Mouse (Mus musculus) hindbrain, embryonic 14.5 days (tissue): ENCODE results near the gene Pten. TPM values are rescaled to one million over a fixed set of nuclear protein-coding genes. Genes with fewer than 3 reads are reported as not detected.
"Not testable (repeated sequence)": the region's sequence is repeated elsewhere in the genome, so short reads cannot be mapped to it uniquely, and the experiment has no call there.

Source experiments
- ATAC-seq: fragments of 200-750 bp; cut with Nextera tagmentation; 2 replicates; pipeline ENCODE4 v1.8.0; 2017; ENCODE audit warnings: moderate number of reproducible peaks, mild to moderate bottlenecking, moderate TSS enrichment, moderate library complexity; ENCODE audit not compliant: low FRiP score
- DNase-seq: peaks from one replicate; pipeline ENCODE4 v3.0.0-alpha.2; 2015; ENCODE audit warnings: low spot score
- H3K27ac ChIP-seq: fragments of 300-500 bp; sonication (generic); 2 replicates; pipeline ENCODE4 v1.5.1; 2014; ENCODE audit warnings: mild to moderate bottlenecking, moderate library complexity
- H3K27me3 ChIP-seq: fragments of 300-500 bp; sonication (generic); 2 replicates; pipeline ENCODE4 v1.6.1; 2014; ENCODE audit warnings: mild to moderate bottlenecking, low read length, mixed read lengths; ENCODE audit not compliant: control insufficient read depth, insufficient read depth
- H3K36me3 ChIP-seq: fragments of 300-500 bp; sonication (generic); replicated peaks from 2 replicates; pipeline ENCODE4 v1.6.1; 2014; ENCODE audit not compliant: control insufficient read depth, insufficient read depth
- H3K4me1 ChIP-seq: fragments of 300-500 bp; sonication (generic); replicated peaks from 2 replicates; pipeline ENCODE4 v1.6.1; 2014; ENCODE audit warnings: antibody characterized with exemption, low read length, mixed read lengths; ENCODE audit not compliant: control insufficient read depth, insufficient read depth
- H3K4me2 ChIP-seq: fragments of 300-500 bp; sonication (generic); replicated peaks from 2 replicates; pipeline ENCODE4 v1.6.1; 2014; ENCODE audit warnings: mild to moderate bottlenecking, moderate library complexity
- H3K4me3 ChIP-seq: fragments of 300-500 bp; sonication (generic); replicated peaks from 2 replicates; pipeline ENCODE4 v1.5.1; 2014; ENCODE audit warnings: mild to moderate bottlenecking, low read length
- H3K9ac ChIP-seq: fragments of 300-500 bp; sonication (generic); 2 replicates; pipeline ENCODE4 v1.6.1; 2014
- H3K9me3 ChIP-seq: fragments of 300-500 bp; sonication (generic); 2 replicates; pipeline ENCODE4 v1.6.1; 2016; ENCODE audit warnings: low read length; ENCODE audit not compliant: control insufficient read depth
- WGBS: fragments of 180-500 bp; shearing (Covaris S2); extraction: QIAGEN DNeasy Blood & Tissue Kit; methylation state at CpG from one replicate; pipeline ENCODE4 v1.1.7; 2014; 5-methylcytosine and 5-hydroxymethylcytosine counted together
- polyA plus RNA-seq: library from polyadenylated mRNA; unstranded; fragments of >200 nt; fragmentation: Nextera tagmentation; extraction: Ambion mirVana; gene quantifications from 2 replicates; pipeline ENCODE4 v1.2.1, GENCODE M21; 2014

Gene Pten
- polyA plus RNA-seq, 1 experiment from 2014 or later = 22.8 TPM

DNA sequence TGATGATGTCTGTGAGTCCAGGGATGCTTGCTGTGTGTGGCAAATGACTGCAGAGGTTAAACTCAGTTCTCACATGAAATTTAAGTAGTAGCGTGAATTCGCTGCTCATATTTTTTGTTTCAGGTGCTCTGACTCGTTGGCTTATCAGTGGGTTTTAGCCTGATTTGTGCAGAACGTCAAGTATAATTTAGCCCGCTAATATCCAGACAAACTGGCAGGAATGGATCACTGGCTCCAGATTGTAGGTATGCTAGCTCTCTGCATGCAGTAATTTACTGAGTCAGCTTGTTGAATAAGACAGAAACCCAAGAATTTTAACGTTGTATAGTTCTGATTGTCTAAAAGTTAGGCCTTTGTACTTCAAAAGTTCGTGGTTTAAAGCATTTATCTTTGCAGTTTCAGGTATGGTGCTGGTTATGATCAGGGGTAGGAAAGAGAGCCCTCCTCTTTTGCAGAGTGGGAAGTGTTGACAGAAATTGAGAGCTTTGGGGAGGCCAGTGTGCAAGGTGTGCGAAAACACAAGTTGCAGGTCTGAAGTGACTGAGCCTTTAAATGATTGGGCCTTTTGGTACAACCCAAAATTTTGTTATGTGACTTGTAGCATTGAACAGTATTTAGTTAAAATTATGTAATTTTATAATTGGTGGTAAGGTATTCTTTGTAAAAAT lies 2.2 kb downstream of the Pten start:
- no peak overlapping the region for H3K27ac ChIP-seq
- peaks cover 41% of the 10 kb centered on the region for H3K4me1 ChIP-seq
- ATAC-seq (no peak), DNase-seq (no peak)
- peak overlapping the region; percentile 97 for H3K9ac ChIP-seq
- no peaks in the 10 kb centered on the region for H3K36me3 ChIP-seq
- H3K4me2 ChIP-seq = peak overlapping the region; percentile 99
- H3K4me3 ChIP-seq = peak overlapping the region; percentile 92
- no peaks in the 10 kb centered on the region for H3K9me3 ChIP-seq
- WGBS = 2% methylated on average over 8 of the region's 8 CpGs
- H3K27me3 ChIP-seq = no peaks in the 10 kb centered on the region

DNA sequence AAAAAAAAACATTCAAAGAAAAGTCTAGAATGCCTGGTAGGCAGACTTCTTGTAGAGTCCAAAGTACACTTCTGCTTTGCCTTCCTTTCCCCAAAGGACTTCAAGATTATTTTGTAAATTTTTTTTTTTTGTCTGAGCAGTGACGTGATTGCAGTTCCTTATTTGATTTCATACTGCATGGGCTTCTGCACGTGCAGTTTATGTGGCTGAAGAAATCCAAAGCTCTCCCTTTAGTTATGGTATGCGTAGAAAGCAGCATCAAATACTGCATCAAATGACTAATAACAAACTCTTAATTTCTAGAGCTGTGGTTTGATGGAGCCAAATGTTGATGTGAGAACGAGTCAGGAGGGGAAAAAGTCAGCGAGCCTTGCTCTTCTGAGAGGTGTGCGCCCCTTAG lies 3.2 kb downstream of the Pten start:
- peaks cover 38% of the 10 kb centered on the region for H3K4me1 ChIP-seq
- peak overlapping the region; percentile 56 for H3K9ac ChIP-seq
- no peak overlapping the region for H3K27ac ChIP-seq
- peak overlapping the region; percentile 92 for H3K4me3 ChIP-seq
- H3K36me3 ChIP-seq = no peaks in the 10 kb centered on the region
- no peak for ATAC-seq
- H3K9me3 ChIP-seq = no peaks in the 10 kb centered on the region
- H3K4me2 ChIP-seq = peak overlapping the region; percentile 99
- no peaks in the 10 kb centered on the region for H3K27me3 ChIP-seq
- 25% methylated on average over 6 of the region's 6 CpGs for WGBS
- DNase-seq = no peak

DNA sequence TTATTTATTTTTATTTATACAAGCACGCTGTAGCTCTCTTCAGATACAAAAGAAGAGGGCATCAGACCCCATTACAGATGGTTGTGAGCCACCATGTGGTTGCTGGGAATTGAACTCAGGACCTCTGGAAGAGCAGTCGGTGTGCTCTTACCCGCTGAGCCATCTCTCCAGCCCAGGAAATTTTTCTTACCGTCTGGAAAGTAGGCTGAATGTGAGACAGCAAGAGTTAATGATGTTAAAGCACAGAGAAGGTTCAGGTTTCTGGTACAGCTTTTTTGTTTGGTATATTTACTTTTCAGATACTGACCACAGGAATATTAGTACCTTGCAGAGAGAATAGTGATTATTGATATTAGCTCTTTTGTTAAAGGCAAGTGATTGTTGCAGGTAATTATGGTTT lies 3.9 kb downstream of the Pten start:
- H3K4me1 ChIP-seq = peaks cover 42% of the 10 kb centered on the region
- 51% methylated on average over 4 of the region's 4 CpGs for WGBS
- H3K4me2 ChIP-seq = peak overlapping the region; percentile 99

DNA sequence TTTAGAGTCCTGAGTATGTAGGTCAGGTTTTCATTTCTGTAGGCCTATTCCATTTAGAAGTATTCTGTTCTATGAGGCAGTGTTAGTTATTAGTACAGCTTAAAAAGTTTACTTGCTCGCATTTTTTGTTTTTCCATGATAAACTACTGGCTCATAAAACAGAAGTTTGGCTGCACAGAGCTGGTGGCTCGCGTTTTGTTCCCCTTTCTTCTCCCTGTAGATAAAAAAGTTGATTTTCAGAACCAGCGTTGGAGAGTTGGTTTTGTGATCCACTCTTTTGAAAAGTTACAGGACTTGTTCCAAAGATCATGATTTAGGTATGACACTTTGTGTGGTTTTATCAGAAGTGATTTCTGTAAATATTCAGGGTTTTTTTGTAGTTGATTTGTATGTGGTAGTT lies 5.2 kb downstream of the Pten start:
- H3K4me3 ChIP-seq = no peak overlapping the region

More for the DNA sequence above, 3.9 kb downstream of the Pten start:
- no peak for ATAC-seq
- Histone ChIP-seq H3K9me3 (no peaks in the 10 kb centered on the region), H3K9ac (no peak overlapping the region), H3K27ac (no peak overlapping the region), H3K27me3 (no peaks in the 10 kb centered on the region), H3K36me3 (0 out of 2 replicates have a peak, but pooled peaks cover under 1% of the 10 kb centered on the region), H3K4me3 (peak overlapping the region; percentile 92)
- DNase-seq = no peak

DNA sequence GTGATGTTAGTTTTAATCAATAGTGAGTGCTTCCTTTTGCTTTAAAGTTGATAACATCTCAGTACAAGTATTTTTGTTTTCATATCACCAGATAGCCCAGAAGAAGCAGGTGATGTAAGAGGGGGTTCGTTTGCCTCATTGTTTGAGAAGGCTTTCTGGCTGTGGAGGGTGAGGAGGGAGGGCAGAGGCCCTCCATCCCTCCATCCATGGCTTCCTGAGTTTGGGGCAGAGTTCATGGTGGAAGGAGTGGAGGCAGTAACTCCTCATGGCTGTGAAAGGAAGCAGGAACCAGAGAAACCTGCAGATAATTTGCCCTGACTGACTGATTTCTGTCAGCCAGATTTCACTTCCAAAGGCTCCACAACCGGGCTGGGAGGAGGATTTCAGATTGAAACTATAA lies 21.1 kb downstream of the Pten start:
- no peaks in the 10 kb centered on the region for H3K36me3 ChIP-seq
- no peak overlapping the region for H3K27ac ChIP-seq
- no peaks in the 10 kb centered on the region for H3K27me3 ChIP-seq
- no peak overlapping the region for H3K4me3 ChIP-seq
- DNase-seq = no peak
- no peak overlapping the region for H3K4me2 ChIP-seq
- no peak for ATAC-seq
- H3K9ac ChIP-seq = no peak overlapping the region
- H3K9me3 ChIP-seq = no peaks in the 10 kb centered on the region
- 62% methylated on average over 2 of the region's 2 CpGs for WGBS
- 0 out of 2 replicates have a peak, but pooled peaks cover 9% of the 10 kb centered on the region for H3K4me1 ChIP-seq

More for the DNA sequence above, 5.2 kb downstream of the Pten start:
- H3K36me3 ChIP-seq = 0 out of 2 replicates have a peak, but pooled peaks cover 8% of the 10 kb centered on the region
- 87% methylated on average over 4 of the region's 4 CpGs for WGBS
- H3K27ac ChIP-seq = no peak overlapping the region
- H3K27me3 ChIP-seq = no peaks in the 10 kb centered on the region
- peak overlapping the region; percentile 4 for H3K4me2 ChIP-seq
- H3K4me1 ChIP-seq = peaks cover 44% of the 10 kb centered on the region
- no peaks in the 10 kb centered on the region for H3K9me3 ChIP-seq
- ATAC-seq = no peak
- H3K9ac ChIP-seq = no peak overlapping the region
- DNase-seq = no peak

DNA sequence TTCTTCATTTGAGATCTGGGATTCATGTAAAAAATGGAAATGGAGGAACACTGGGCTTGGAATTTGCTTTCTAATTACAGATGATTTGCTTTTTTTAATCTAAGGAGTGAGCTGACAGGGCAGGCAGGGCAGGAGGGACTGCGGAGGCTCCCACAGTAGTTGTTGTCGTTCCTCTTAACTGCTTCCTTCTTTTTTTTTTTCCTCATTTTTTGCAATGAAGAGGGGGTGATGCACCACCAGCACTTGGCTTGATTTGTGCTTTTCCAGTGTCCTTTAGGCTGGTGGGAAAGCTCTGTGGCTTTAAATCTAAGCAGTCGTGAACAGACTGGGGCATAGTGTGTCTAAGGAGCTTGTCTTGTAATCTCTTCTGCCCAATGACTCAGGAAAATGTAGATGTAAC lies 21.8 kb downstream of the Pten start:
- Histone ChIP-seq H3K36me3 (no peaks in the 10 kb centered on the region), H3K9me3 (no peaks in the 10 kb centered on the region), H3K4me3 (no peak overlapping the region), H3K27me3 (no peaks in the 10 kb centered on the region), H3K9ac (no peak overlapping the region), H3K4me1 (0 out of 2 replicates have a peak, but pooled peaks cover 9% of the 10 kb centered on the region), H3K27ac (no peak overlapping the region), H3K4me2 (no peak overlapping the region)
- 75% methylated on average over 3 of the region's 3 CpGs for WGBS
- ATAC-seq = no peak
- no peak for DNase-seq

DNA sequence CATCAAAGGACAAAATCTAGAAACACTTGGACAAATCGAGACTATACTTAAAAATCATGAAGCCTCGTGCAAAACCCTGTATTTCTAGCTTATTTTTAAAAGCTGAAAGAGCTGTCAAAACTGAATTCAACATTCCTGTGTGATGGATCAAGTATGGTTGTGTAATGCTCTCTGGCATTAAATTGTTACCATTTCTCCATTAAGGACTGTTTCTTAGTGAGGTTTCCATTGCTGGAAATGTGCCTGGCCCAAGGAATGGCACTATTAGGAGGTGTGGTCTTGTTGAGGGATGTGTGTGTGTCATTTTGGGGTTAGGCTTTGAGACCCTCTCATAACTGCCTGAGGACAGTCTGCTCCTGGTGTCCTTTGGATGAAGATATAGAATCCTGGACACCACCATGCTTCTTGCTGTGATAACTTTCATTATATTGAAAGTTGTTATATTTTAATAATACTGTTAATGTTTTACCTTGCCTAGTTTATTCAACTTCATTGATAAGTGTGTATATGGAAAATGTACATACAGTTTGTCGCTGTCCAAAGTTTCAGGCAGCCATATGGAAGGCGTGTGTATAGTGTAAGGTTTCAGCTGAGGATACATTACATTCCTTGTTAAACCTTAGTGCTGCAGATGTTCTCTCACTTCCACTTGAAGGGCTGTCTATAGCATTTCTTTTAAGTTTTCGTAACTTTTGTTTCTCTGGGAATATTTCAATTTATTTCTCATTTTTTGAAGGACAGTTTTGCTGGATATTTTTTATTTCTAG lies 24.2 kb downstream of the Pten start:
- H3K36me3 ChIP-seq = no peaks in the 10 kb centered on the region
- no peak overlapping the region for H3K9ac ChIP-seq
- H3K27me3 ChIP-seq = no peaks in the 10 kb centered on the region
- ATAC-seq (no peak), DNase-seq (no peak)
- no peak overlapping the region for H3K4me3 ChIP-seq
- H3K4me1 ChIP-seq = 0 out of 2 replicates have a peak, but pooled peaks cover 6% of the 10 kb centered on the region
- no peak overlapping the region for H3K27ac ChIP-seq
- no peak overlapping the region for H3K4me2 ChIP-seq
- WGBS = 97% methylated on average over 5 of the region's 5 CpGs
- H3K9me3 ChIP-seq = no peaks in the 10 kb centered on the region

DNA sequence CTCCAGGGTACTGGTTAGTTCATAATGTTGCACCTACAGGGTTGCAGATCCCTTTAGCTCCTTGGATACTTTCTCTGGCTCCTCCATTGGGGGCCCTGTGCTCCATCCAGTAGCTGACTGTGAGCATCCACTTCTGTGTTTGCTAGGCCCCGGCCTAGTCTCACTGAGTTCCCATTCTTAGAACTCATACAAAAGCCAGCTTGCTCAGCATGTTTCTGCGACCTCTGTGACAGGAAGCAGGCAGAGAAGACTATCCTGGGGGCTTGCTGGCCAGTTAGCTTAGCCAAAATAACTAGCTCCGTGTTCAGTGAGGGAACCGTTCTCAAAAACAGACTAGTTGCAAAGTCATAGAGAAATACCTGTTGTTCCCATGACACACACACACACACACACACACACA lies 30.1 kb downstream of the Pten start:
- DNase-seq, H3K9ac ChIP-seq, H3K27ac ChIP-seq, H3K4me2 ChIP-seq, H3K9me3 ChIP-seq, H3K4me1 ChIP-seq, H3K36me3 ChIP-seq, H3K27me3 ChIP-seq, ATAC-seq, H3K4me3 ChIP-seq: not testable (repeated sequence)
- 38% methylated on average over 4 of the region's 4 CpGs for WGBS

DNA sequence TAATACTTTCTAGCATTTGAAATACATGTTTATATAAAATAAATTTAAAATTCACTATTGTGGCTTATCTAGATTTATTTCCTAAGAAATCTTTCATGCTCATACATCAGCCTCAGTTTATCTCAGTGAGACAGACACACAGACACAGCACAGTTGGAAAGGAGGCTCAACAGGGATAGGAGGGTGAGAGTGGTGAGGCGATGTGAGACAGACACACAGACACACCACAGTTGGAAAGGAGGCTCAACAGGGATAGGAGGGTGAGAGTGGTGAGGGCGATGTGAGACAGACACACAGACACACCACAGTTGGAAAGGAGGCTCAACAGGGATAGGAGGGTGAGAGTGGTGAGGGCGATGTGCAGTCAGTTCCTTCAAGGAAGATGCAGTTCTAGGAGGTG lies 30.7 kb downstream of the Pten start:
- H3K4me3 ChIP-seq, H3K27me3 ChIP-seq, H3K9ac ChIP-seq, H3K27ac ChIP-seq, H3K4me2 ChIP-seq, DNase-seq, H3K36me3 ChIP-seq, ATAC-seq, H3K9me3 ChIP-seq: not testable (repeated sequence)
- H3K4me1 ChIP-seq = peaks cover 13% of the 10 kb centered on the region
- WGBS = 94% methylated on average over 3 of the region's 3 CpGs
